Mouse (Mus musculus): Measurements from ENCODE around the gene Clstn1. TPM values are rescaled to one million over a fixed set of nuclear protein-coding genes. Genes with fewer than 3 reads are reported as not detected.

The Clstn1 gene
- total and polyA plus RNA-seq, 3 experiments = 6.1 to 26.6 TPM; not detected in 1

GRCm38 (mm10) chr4:149690828-149691280 is 104.6 kb downstream of the Clstn1 start (continued):
- TF ChIP-seq KAT2A (conservative IDR thresholded peaks at IDR 0.05; ENCODE audit: low read depth, low read length) (no peak), TBP (IDR thresholded peaks at IDR 0.05; ENCODE audit: low read depth, low read length) (no peak), CHD1 (IDR thresholded peaks at IDR 0.05; ENCODE audit: low read depth, low read length) (no peak), RCOR1 (IDR thresholded peaks at IDR 0.05; ENCODE audit: low read depth, low read length) (peak; percentile 47; the same call in 1 of the 2 replicates), TCF12 (IDR thresholded peaks at IDR 0.05; ENCODE audit: low read depth, low read length) (peak; percentile 83), NELFE (IDR thresholded peaks at IDR 0.05; ENCODE audit: low read depth, low read length) (no peak), MYC (IDR thresholded peaks at IDR 0.05; ENCODE audit: low read depth, low read length) (0 out of 2 replicates have a peak, but pooled peaks have one; percentile 37), MAX (IDR thresholded peaks at IDR 0.05; ENCODE audit: low read length) (no peak), ZC3H11A (IDR thresholded peaks at IDR 0.05; ENCODE audit: low read depth, low read length) (no peak), ZNF384 (IDR thresholded peaks at IDR 0.05; ENCODE audit: low read depth, low read length) (no peak), POLR2A (IDR thresholded peaks at IDR 0.05; ENCODE audit: control insufficient read depth in 1 of 2, insufficient read depth in 1 of 2, low read depth in 1 of 2, low read length in 2 of 2, poor library complexity in 1 of 2) (no peak), USF2 (IDR thresholded peaks at IDR 0.05; ENCODE audit: borderline replicate concordance in 1 of 2, insufficient read depth in 1 of 2, low read depth in 1 of 2, low read length in 2 of 2) (no peak), TAL1 (IDR thresholded peaks at IDR 0.05; ENCODE audit: low read length) (peak; percentile 89), GABPA (IDR thresholded peaks at IDR 0.05; ENCODE audit: low read depth, low read length) (no peak)

- peaks cover 29 to 42% of the 10 kb centered on the region in 2 experiments for H3K4me1 ChIP-seq (ENCODE audit: control insufficient read depth in 1 of 2, insufficient read depth in 2 of 2, low read length in 2 of 2)
- peaks cover 3 to 31% of the 10 kb centered on the region in 2 experiments; a peak in 2 of 4 replicates for H3K36me3 ChIP-seq (ENCODE audit: control insufficient read depth in 1 of 2, insufficient read depth in 2 of 2, low read length in 2 of 2)
- TF ChIP-seq TCF12 (IDR thresholded peaks at IDR 0.05; ENCODE audit: low read depth, low read length) = 0 out of 2 replicates have a peak, but pooled peaks have one; percentile 5
- TF ChIP-seq MYC (IDR thresholded peaks at IDR 0.05; ENCODE audit: low read depth, low read length) = no peak
- H3K27me3 ChIP-seq (ENCODE audit: control insufficient read depth in 1 of 2, insufficient read depth in 2 of 2, low read length in 2 of 2) = no peaks in the 10 kb centered on the region
- H3K79me2 ChIP-seq (ENCODE audit: control insufficient read depth, insufficient read depth, low read length, poor library complexity) = peaks cover 6% of the 10 kb centered on the region; the same call in 1 of the 2 replicates
- H3K9ac ChIP-seq (ENCODE audit: control insufficient read depth, low read depth, low read length, poor library complexity, severe bottlenecking) = peak overlapping the region; percentile 41
- 0 out of 4 replicates have a peak overlapping the region, but pooled peaks of 1 of the 2 experiments have one; percentile 6 for H3K4me3 ChIP-seq (ENCODE audit: control insufficient read depth in 1 of 2, insufficient read depth in 1 of 2, low read depth in 2 of 2, low read length in 2 of 2)
- DNase-seq (ENCODE audit: low read depth, low spot score) = no peak
- H3K9me3 ChIP-seq (replicated peaks; ENCODE audit: insufficient read depth, low read length) = no peaks in the 10 kb centered on the region
- H3K27ac ChIP-seq (ENCODE audit: control insufficient read depth, low read depth, low read length) = peak overlapping the region; percentile 90
Observed at GRCm38 (mm10) chr4:149691368-149691767, 105.1 kb downstream of the Clstn1 start.

GRCm38 (mm10) chr4:149696189-149696971 is 110.1 kb downstream of the Clstn1 start:
- no peak overlapping the region for H3K27ac ChIP-seq (ENCODE audit: control insufficient read depth, low read depth, low read length)
- H3K36me3 ChIP-seq (ENCODE audit: control insufficient read depth in 1 of 2, insufficient read depth in 2 of 2, low read length in 2 of 2) = peaks cover 0 to 33% of the 10 kb centered on the region in 2 experiments; a peak in 2 of 4 replicates
- H3K4me3 ChIP-seq (ENCODE audit: control insufficient read depth in 1 of 2, insufficient read depth in 1 of 2, low read depth in 2 of 2, low read length in 2 of 2) = no peak overlapping the region
- H3K79me2 ChIP-seq (ENCODE audit: control insufficient read depth, insufficient read depth, low read length, poor library complexity) = peaks cover 29% of the 10 kb centered on the region
- no peaks in the 10 kb centered on the region for H3K27me3 ChIP-seq (ENCODE audit: control insufficient read depth in 1 of 2, insufficient read depth in 2 of 2, low read length in 2 of 2)
- H3K4me1 ChIP-seq (ENCODE audit: control insufficient read depth in 1 of 2, insufficient read depth in 2 of 2, low read length in 2 of 2) = peaks cover 25 to 48% of the 10 kb centered on the region in 2 experiments
- peak; percentile 32 for DNase-seq (ENCODE audit: low read depth, low spot score)
- TF ChIP-seq POLR2A (IDR thresholded peaks at IDR 0.05; ENCODE audit: control insufficient read depth in 1 of 2, insufficient read depth in 1 of 2, low read depth in 1 of 2, low read length in 2 of 2, poor library complexity in 1 of 2) = no peak
- no peak for TF ChIP-seq BHLHE40 (IDR thresholded peaks at IDR 0.05; ENCODE audit: borderline replicate concordance, low read depth, low read length)
- TF ChIP-seq POLR2AphosphoS2 (IDR thresholded peaks at IDR 0.05; ENCODE audit: low read length) = no peak
- H3K9me3 ChIP-seq (replicated peaks; ENCODE audit: insufficient read depth, low read length) = no peaks in the 10 kb centered on the region
- no peak overlapping the region for H3K9ac ChIP-seq (ENCODE audit: control insufficient read depth, low read depth, low read length, poor library complexity, severe bottlenecking)
